Mouse (Mus musculus): ENCODE results near the gene Ss18l1. TPM values are rescaled to one million over a fixed set of nuclear protein-coding genes. Genes with fewer than 3 reads are reported as not detected.

Ss18l1 gene
- polyA plus RNA-seq, 1 experiment from 2014 or later: 4.5 TPM

GRCm38 (mm10) chr2:180041577-180042255 lies 593 bp upstream of the Ss18l1 start:
- Histone ChIP-seq H3K9ac (peak overlapping the region; percentile 82), H3K36me3 (peaks cover 22% of the 10 kb centered on the region), H3K4me2 (peak overlapping the region; percentile 86), H3K4me1 (peaks cover 28% of the 10 kb centered on the region), H3K27me3 (no peaks in the 10 kb centered on the region), H3K9me3 (no peaks in the 10 kb centered on the region), H3K27ac (peak overlapping the region; percentile 82), H3K4me3 (peak overlapping the region; percentile 88)
- WGBS: under 1% methylated on average over 66 of the region's 66 CpGs
- peak; percentile 32; the same call in 1 of the 2 replicates for ATAC-seq (ENCODE audit: borderline replicate concordance, extremely low read depth, low FRiP score, low TSS enrichment)

GRCm38 (mm10) chr2:180042858-180043515 lies 678 bp downstream of the Ss18l1 start:
- Histone ChIP-seq H3K9me3 (no peaks in the 10 kb centered on the region), H3K4me2 (peak overlapping the region; percentile 86), H3K4me1 (peaks cover 28% of the 10 kb centered on the region), H3K9ac (peak overlapping the region; percentile 82), H3K36me3 (peaks cover 11% of the 10 kb centered on the region), H3K27me3 (no peaks in the 10 kb centered on the region), H3K27ac (peak overlapping the region; percentile 88), H3K4me3 (peak overlapping the region; percentile 88)
- ATAC-seq (ENCODE audit: borderline replicate concordance, extremely low read depth, low FRiP score, low TSS enrichment): peak; percentile 56; the same call in 1 of the 2 replicates
- WGBS: under 1% methylated on average over 66 of the region's 66 CpGs

GRCm38 (mm10) chr2:180045283-180045682 lies 3.0 kb downstream of the Ss18l1 start:
- no peak overlapping the region for H3K4me3 ChIP-seq
- H3K9me3 ChIP-seq: no peaks in the 10 kb centered on the region
- 43% methylated on average over 4 of the region's 4 CpGs for WGBS
- ATAC-seq (ENCODE audit: borderline replicate concordance, extremely low read depth, low FRiP score, low TSS enrichment): no peak
- no peaks in the 10 kb centered on the region for H3K27me3 ChIP-seq
- peaks cover 25% of the 10 kb centered on the region for H3K4me1 ChIP-seq
- H3K9ac ChIP-seq: no peak overlapping the region
- no peak overlapping the region for H3K4me2 ChIP-seq
- H3K36me3 ChIP-seq: no peaks in the 10 kb centered on the region
- H3K27ac ChIP-seq: no peak overlapping the region

GRCm38 (mm10) chr2:180047580-180047979 lies 5.3 kb downstream of the Ss18l1 start:
- H3K9ac ChIP-seq: no peak overlapping the region
- no peak for ATAC-seq (ENCODE audit: borderline replicate concordance, extremely low read depth, low FRiP score, low TSS enrichment)
- WGBS: 55% methylated on average over 3 of the region's 3 CpGs

GRCm38 (mm10) chr2:180047980-180048635 lies 5.8 kb downstream of the Ss18l1 start:
- H3K9me3 ChIP-seq: no peaks in the 10 kb centered on the region
- no peaks in the 10 kb centered on the region; the same call in 1 of the 2 replicates for H3K36me3 ChIP-seq
- H3K4me1 ChIP-seq: peaks cover 13% of the 10 kb centered on the region
- no peak overlapping the region for H3K4me2 ChIP-seq
- H3K4me3 ChIP-seq: no peak overlapping the region
- WGBS: 89% methylated on average over 18 of the region's 18 CpGs
- H3K27me3 ChIP-seq: no peaks in the 10 kb centered on the region
- no peak for ATAC-seq (ENCODE audit: borderline replicate concordance, extremely low read depth, low FRiP score, low TSS enrichment)
- no peak overlapping the region for H3K9ac ChIP-seq
- no peak overlapping the region for H3K27ac ChIP-seq

More at GRCm38 (mm10) chr2:180047580-180047979, 5.3 kb downstream of the Ss18l1 start:
- Histone ChIP-seq H3K4me3 (no peak overlapping the region), H3K36me3 (no peaks in the 10 kb centered on the region), H3K27ac (no peak overlapping the region), H3K27me3 (no peaks in the 10 kb centered on the region), H3K9me3 (no peaks in the 10 kb centered on the region), H3K4me2 (no peak overlapping the region), H3K4me1 (peaks cover 13% of the 10 kb centered on the region)

- no peak overlapping the region for H3K9ac ChIP-seq
- H3K27me3 ChIP-seq: no peaks in the 10 kb centered on the region
- ATAC-seq (ENCODE audit: borderline replicate concordance, extremely low read depth, low FRiP score, low TSS enrichment): peak; percentile 20; the same call in 1 of the 2 replicates
- H3K9me3 ChIP-seq: no peaks in the 10 kb centered on the region
- WGBS: 28% methylated on average over 5 of the region's 5 CpGs
- H3K4me2 ChIP-seq: no peak overlapping the region
- H3K27ac ChIP-seq: no peak overlapping the region
- no peaks in the 10 kb centered on the region for H3K4me1 ChIP-seq
- peaks cover 11% of the 10 kb centered on the region for H3K36me3 ChIP-seq
- no peak overlapping the region for H3K4me3 ChIP-seq
Observed at GRCm38 (mm10) chr2:180050986-180051385, 8.7 kb downstream of the Ss18l1 start.

- no peaks in the 10 kb centered on the region for H3K9me3 ChIP-seq
- H3K27me3 ChIP-seq: no peaks in the 10 kb centered on the region
- H3K36me3 ChIP-seq: peaks cover 19% of the 10 kb centered on the region
- no peaks in the 10 kb centered on the region for H3K4me1 ChIP-seq
- no peak overlapping the region for H3K4me3 ChIP-seq
- no peak overlapping the region for H3K27ac ChIP-seq
- H3K4me2 ChIP-seq: no peak overlapping the region
- no peak for ATAC-seq (ENCODE audit: borderline replicate concordance, extremely low read depth, low FRiP score, low TSS enrichment)
- H3K9ac ChIP-seq: no peak overlapping the region
- WGBS: 90% methylated on average over 14 of the region's 14 CpGs
Observed at GRCm38 (mm10) chr2:180051986-180052733, 9.9 kb downstream of the Ss18l1 start.

- no peak overlapping the region for H3K27ac ChIP-seq
- ATAC-seq (ENCODE audit: borderline replicate concordance, extremely low read depth, low FRiP score, low TSS enrichment): no peak
- no peaks in the 10 kb centered on the region for H3K4me1 ChIP-seq
- 95% methylated on average over 9 of the region's 9 CpGs for WGBS
- H3K9ac ChIP-seq: no peak overlapping the region
- H3K27me3 ChIP-seq: no peaks in the 10 kb centered on the region
- no peak overlapping the region for H3K4me3 ChIP-seq
- H3K4me2 ChIP-seq: no peak overlapping the region
- peaks cover 26% of the 10 kb centered on the region for H3K36me3 ChIP-seq
- H3K9me3 ChIP-seq: no peaks in the 10 kb centered on the region
Observed at GRCm38 (mm10) chr2:180053001-180053400, 10.7 kb downstream of the Ss18l1 start.

GRCm38 (mm10) chr2:180063338-180064131 lies 21.2 kb downstream of the Ss18l1 start:
- 90% methylated on average over 11 of the region's 11 CpGs for WGBS
- no peaks in the 10 kb centered on the region for H3K27me3 ChIP-seq
- H3K9ac ChIP-seq: no peak overlapping the region
- H3K4me1 ChIP-seq: no peaks in the 10 kb centered on the region
- no peak overlapping the region for H3K4me3 ChIP-seq
- H3K36me3 ChIP-seq: peaks cover 39% of the 10 kb centered on the region
- no peak overlapping the region for H3K4me2 ChIP-seq
- H3K27ac ChIP-seq: no peak overlapping the region
- no peaks in the 10 kb centered on the region for H3K9me3 ChIP-seq
- ATAC-seq (ENCODE audit: borderline replicate concordance, extremely low read depth, low FRiP score, low TSS enrichment): no peak

- H3K27me3 ChIP-seq: no peaks in the 10 kb centered on the region
- H3K36me3 ChIP-seq: peaks cover 11% of the 10 kb centered on the region; the same call in 1 of the 2 replicates
- 32% methylated on average over 20 of the region's 20 CpGs for WGBS
- peak overlapping the region; percentile 79 for H3K9ac ChIP-seq
- H3K4me3 ChIP-seq: peak overlapping the region; percentile 84
- peak overlapping the region; percentile 91 for H3K4me2 ChIP-seq
- H3K9me3 ChIP-seq: no peaks in the 10 kb centered on the region
- H3K27ac ChIP-seq: peak overlapping the region; percentile 74
- H3K4me1 ChIP-seq: peaks cover 12% of the 10 kb centered on the region
- ATAC-seq (ENCODE audit: borderline replicate concordance, extremely low read depth, low FRiP score, low TSS enrichment): peak; percentile 58
Observed at GRCm38 (mm10) chr2:180069770-180070480, 27.6 kb downstream of the Ss18l1 start.

Data from lung, embryonic 15.5 days (tissue).